Mouse (Mus musculus) myocyte (in vitro differentiated cells): Measurements from ENCODE around the gene Gm37240. TPM values are rescaled to one million over a fixed set of nuclear protein-coding genes. Genes with fewer than 3 reads are reported as not detected.
"Not testable (repeated sequence)": the region's sequence is repeated elsewhere in the genome, so short reads cannot be mapped to it uniquely, and the experiment has no call there.

Source experiments
- H3K27me3 ChIP-seq: one replicate; pipeline ENCODE4 v1.6.1; 2011; ENCODE audit not compliant: control insufficient read depth, insufficient read depth, insufficient read length
- H3K36me3 ChIP-seq: one replicate; pipeline ENCODE4 v1.6.1; 2011; ENCODE audit not compliant: control insufficient read depth, insufficient read depth
- H3K4me2 ChIP-seq: one replicate; pipeline ENCODE4 v1.6.1; 2011; ENCODE audit warnings: low read depth, control low read depth
- H3K4me3 ChIP-seq: one replicate; pipeline ENCODE4 v1.5.1; 2011; ENCODE audit warnings: mild to moderate bottlenecking, control low read depth, moderate library complexity
- H3K79me2 ChIP-seq: one replicate; pipeline ENCODE4 v1.6.1; 2011; ENCODE audit not compliant: control insufficient read depth, insufficient read depth
- H3ac ChIP-seq: one replicate; pipeline ENCODE4 v1.6.1; 2011; ENCODE audit not compliant: control insufficient read depth, insufficient read length
- CEBPB ChIP-seq: IDR thresholded peaks from 2 replicates; pipeline ENCODE4 v1.6.1; 2011; ENCODE audit warnings: mild to moderate bottlenecking, moderate library complexity; ENCODE audit not compliant: poor library complexity, insufficient read depth, severe bottlenecking
- E2F4 ChIP-seq: IDR thresholded peaks from one replicate; pipeline ENCODE4 v1.6.1; 2011; ENCODE audit warnings: mild to moderate bottlenecking, control low read depth, moderate library complexity; ENCODE audit not compliant: insufficient read depth
- MAX ChIP-seq: IDR thresholded peaks from one replicate; pipeline ENCODE4 v1.6.1; 2011; ENCODE audit warnings: low read depth, mild to moderate bottlenecking, control low read depth
- MYOD1 ChIP-seq, 3 experiments: IDR thresholded peaks; one replicate each; pipeline ENCODE4 v1.6.1; 2011; ENCODE audit warnings: control low read depth in 2 of 3, low read depth in 2 of 3, mild to moderate bottlenecking in 2 of 3, moderate library complexity in 1 of 3; ENCODE audit not compliant: insufficient read length in 2 of 3, control insufficient read depth in 1 of 3
- MYOG ChIP-seq, 3 experiments: IDR thresholded peaks; one replicate each; pipeline ENCODE4 v1.6.1; 2011; ENCODE audit warnings: control low read depth in 2 of 3, low read depth in 2 of 3, mild to moderate bottlenecking in 2 of 3; ENCODE audit not compliant: insufficient read length in 2 of 3, control insufficient read depth in 1 of 3, insufficient read depth in 1 of 3
- POLR2A ChIP-seq: IDR thresholded peaks from one replicate; pipeline ENCODE4 v1.6.1; 2011; ENCODE audit warnings: low read depth, mild to moderate bottlenecking, control low read depth, moderate library complexity; ENCODE audit not compliant: insufficient read length
- POLR2AphosphoS2 ChIP-seq: IDR thresholded peaks from one replicate; pipeline ENCODE4 v1.6.1; 2011; ENCODE audit warnings: low read depth, control low read depth; ENCODE audit not compliant: insufficient read length
- REST ChIP-seq: IDR thresholded peaks from one replicate; pipeline ENCODE4 v1.6.1; 2011; ENCODE audit warnings: mild to moderate bottlenecking, control low read depth, moderate library complexity; ENCODE audit not compliant: insufficient read depth, insufficient read length
- SRF ChIP-seq: IDR thresholded peaks from one replicate; pipeline ENCODE4 v1.6.1; 2011; ENCODE audit warnings: low read depth; ENCODE audit not compliant: control insufficient read depth, insufficient read length
- TCF12 ChIP-seq: IDR thresholded peaks from one replicate; pipeline ENCODE4 v1.6.1; 2011; ENCODE audit warnings: mild to moderate bottlenecking, control low read depth; ENCODE audit not compliant: poor library complexity, insufficient read depth, severe bottlenecking
- TCF3 ChIP-seq: IDR thresholded peaks from one replicate; pipeline ENCODE4 v1.6.1; 2011; ENCODE audit warnings: low read depth, control low read depth; ENCODE audit not compliant: insufficient read length
- USF1 ChIP-seq: IDR thresholded peaks from one replicate; pipeline ENCODE4 v1.6.1; 2011; ENCODE audit warnings: low read depth, mild to moderate bottlenecking, control low read depth, moderate library complexity
- polyA plus RNA-seq: library from polyadenylated mRNA; unstranded; fragments of >200 nt; fragmentation: generic; extraction: Trizol; gene quantifications from one replicate; pipeline ENCODE4 v1.2.1, GENCODE M21; 2012; ENCODE audit warnings: missing spikeins

The Gm37240 gene
- polyA plus RNA-seq, 1 experiment, result 8.7 TPM

- Histone ChIP-seq H3K4me3 (no peak overlapping the region), H3K79me2 (no peaks in the 10 kb centered on the region), H3K4me2 (no peak overlapping the region), H3ac (no peak overlapping the region), H3K27me3 (no peaks in the 10 kb centered on the region), H3K36me3 (no peaks in the 10 kb centered on the region)
- TF ChIP-seq REST, result no peak
- no peak for TF ChIP-seq SRF
- no peak for TF ChIP-seq MYOD1 (IDR thresholded peaks at IDR 0.05; ENCODE audit: control insufficient read depth in 1 of 3, insufficient read length in 2 of 3, low read depth in 2 of 3)
- no peak for TF ChIP-seq POLR2A
- no peak for TF ChIP-seq MAX
- TF ChIP-seq POLR2AphosphoS2, result no peak
- no peak for TF ChIP-seq CEBPB
- no peak for TF ChIP-seq TCF12
- no peak for TF ChIP-seq MYOG (IDR thresholded peaks at IDR 0.05; ENCODE audit: control insufficient read depth in 1 of 3, insufficient read depth in 1 of 3, insufficient read length in 2 of 3, low read depth in 2 of 3)
- no peak for TF ChIP-seq USF1
- no peak for TF ChIP-seq TCF3
- no peak for TF ChIP-seq E2F4
These were observed 1017.2 kb downstream of the Gm37240 start for GRCm38 (mm10) chr3:84870126-84870525.

- no peak overlapping the region for H3K4me2 ChIP-seq
- H3K4me3 ChIP-seq, result no peak overlapping the region
- H3K79me2 ChIP-seq, result no peaks in the 10 kb centered on the region
- H3K27me3 ChIP-seq, result no peaks in the 10 kb centered on the region
- H3ac ChIP-seq, result no peak overlapping the region
- no peaks in the 10 kb centered on the region for H3K36me3 ChIP-seq
- TF ChIP-seq E2F4, result no peak
- TF ChIP-seq POLR2AphosphoS2, result no peak
- TF ChIP-seq MYOG (IDR thresholded peaks at IDR 0.05; ENCODE audit: control insufficient read depth in 1 of 3, insufficient read depth in 1 of 3, insufficient read length in 2 of 3, low read depth in 2 of 3), result no peak
- no peak for TF ChIP-seq MYOD1 (IDR thresholded peaks at IDR 0.05; ENCODE audit: control insufficient read depth in 1 of 3, insufficient read length in 2 of 3, low read depth in 2 of 3)
- no peak for TF ChIP-seq POLR2A
- no peak for TF ChIP-seq USF1
- TF ChIP-seq MAX, result no peak
- no peak for TF ChIP-seq CEBPB
These were observed 1019.3 kb downstream of the Gm37240 start for GRCm38 (mm10) chr3:84867991-84868390.

- H3K4me3 ChIP-seq, result no peak overlapping the region
- no peaks in the 10 kb centered on the region for H3K27me3 ChIP-seq
- H3K36me3 ChIP-seq, result no peaks in the 10 kb centered on the region
- H3K4me2 ChIP-seq, result no peak overlapping the region
- H3ac ChIP-seq, result no peak overlapping the region
- no peak for TF ChIP-seq TCF12
- no peak for TF ChIP-seq USF1
- no peak for TF ChIP-seq CEBPB
- TF ChIP-seq TCF3, result no peak
- TF ChIP-seq POLR2A, result no peak
- no peak for TF ChIP-seq REST
- TF ChIP-seq MYOG (IDR thresholded peaks at IDR 0.05; ENCODE audit: control insufficient read depth in 1 of 3, insufficient read depth in 1 of 3, insufficient read length in 2 of 3, low read depth in 2 of 3), result no peak
- no peak for TF ChIP-seq E2F4
- no peak for TF ChIP-seq MYOD1 (IDR thresholded peaks at IDR 0.05; ENCODE audit: control insufficient read depth in 1 of 3, insufficient read length in 2 of 3, low read depth in 2 of 3)
- no peak for TF ChIP-seq POLR2AphosphoS2
- TF ChIP-seq MAX, result no peak
- no peak for TF ChIP-seq SRF
- no peaks in the 10 kb centered on the region for H3K79me2 ChIP-seq
These were observed 1019.8 kb downstream of the Gm37240 start for GRCm38 (mm10) chr3:84867434-84867975.

- Histone ChIP-seq H3K79me2 (no peaks in the 10 kb centered on the region), H3K4me3 (no peak overlapping the region), H3K27me3 (no peaks in the 10 kb centered on the region), H3K4me2 (no peak overlapping the region), H3K36me3 (no peaks in the 10 kb centered on the region), H3ac (no peak overlapping the region)
- TF ChIP-seq USF1 (no peak), MYOD1 (IDR thresholded peaks at IDR 0.05; ENCODE audit: control insufficient read depth in 1 of 3, insufficient read length in 2 of 3, low read depth in 2 of 3) (no peak)
These were observed 1020.5 kb downstream of the Gm37240 start for GRCm38 (mm10) chr3:84866866-84867265.

- no peak overlapping the region for H3K4me2 ChIP-seq
- no peaks in the 10 kb centered on the region for H3K36me3 ChIP-seq
- TF ChIP-seq TCF3 (no peak), CEBPB (no peak), MYOG (IDR thresholded peaks at IDR 0.05; ENCODE audit: control insufficient read depth in 1 of 3, insufficient read depth in 1 of 3, insufficient read length in 2 of 3, low read depth in 2 of 3) (no peak), POLR2AphosphoS2 (no peak), POLR2A (no peak), E2F4 (no peak), TCF12 (no peak), REST (no peak), USF1 (no peak), MYOD1 (IDR thresholded peaks at IDR 0.05; ENCODE audit: control insufficient read depth in 1 of 3, insufficient read length in 2 of 3, low read depth in 2 of 3) (no peak), MAX (no peak), SRF (no peak)
- no peak overlapping the region for H3K4me3 ChIP-seq
- H3ac ChIP-seq, result no peak overlapping the region
- H3K27me3 ChIP-seq, result no peaks in the 10 kb centered on the region
- H3K79me2 ChIP-seq, result peaks cover 8% of the 10 kb centered on the region
These were observed 1021.6 kb downstream of the Gm37240 start for GRCm38 (mm10) chr3:84865684-84866083.

GRCm38 (mm10) chr3:84861817-84862216 is 1025.5 kb downstream of the Gm37240 start:
- H3K79me2 ChIP-seq, result peaks cover 14% of the 10 kb centered on the region
- H3K36me3 ChIP-seq, H3K4me2 ChIP-seq, H3ac ChIP-seq, H3K4me3 ChIP-seq, H3K27me3 ChIP-seq: not testable (repeated sequence)
